Mouse (Mus musculus): ENCODE results near the gene 9130230L23Rik. TPM values are rescaled to one million over a fixed set of nuclear protein-coding genes. Genes with fewer than 3 reads are reported as not detected.

9130230L23Rik gene
- polyA plus RNA-seq, 1 experiment from 2014 or later: not detected

- Histone ChIP-seq H3K9me3 (replicated peaks) (no peaks in the 10 kb centered on the region), H3K4me1 (replicated peaks) (peaks cover 20% of the 10 kb centered on the region), H3K4me2 (no peak overlapping the region), H3K27me3 (no peaks in the 10 kb centered on the region), H3K36me3 (peaks cover 3% of the 10 kb centered on the region; the same call in 1 of the 2 replicates), H3K27ac (no peak overlapping the region), H3K4me3 (replicated peaks) (no peak overlapping the region), H3K9ac (no peak overlapping the region)
- ATAC-seq (ENCODE audit: low read depth): no peak
- 66% methylated on average over 14 of the region's 14 CpGs for WGBS (ENCODE audit: insufficient replicate concordance)
- DNase-seq: no peak
Observed at GRCm38 (mm10) chr5:66034375-66035195, 30.5 kb upstream of the 9130230L23Rik start.

GRCm38 (mm10) chr5:66032826-66033225, 28.7 kb upstream of the 9130230L23Rik start:
- Histone ChIP-seq H3K4me3 (replicated peaks) (no peak overlapping the region), H3K4me2 (no peak overlapping the region), H3K27me3 (no peaks in the 10 kb centered on the region), H3K27ac (no peak overlapping the region), H3K36me3 (peaks cover 3% of the 10 kb centered on the region; the same call in 1 of the 2 replicates), H3K9me3 (replicated peaks) (no peaks in the 10 kb centered on the region), H3K9ac (no peak overlapping the region), H3K4me1 (replicated peaks) (peaks cover 20% of the 10 kb centered on the region)
- 79% methylated on average over 1 of the region's 1 CpGs for WGBS (ENCODE audit: insufficient replicate concordance)
- ATAC-seq (ENCODE audit: low read depth) (no peak), DNase-seq (no peak)

GRCm38 (mm10) chr5:66031699-66032098, 27.6 kb upstream of the 9130230L23Rik start:
- H3K9ac ChIP-seq: no peak overlapping the region
- WGBS (ENCODE audit: insufficient replicate concordance): 25% methylated on average over 5 of the region's 5 CpGs
- H3K4me3 ChIP-seq (replicated peaks): no peak overlapping the region
- peaks cover 20% of the 10 kb centered on the region for H3K4me1 ChIP-seq (replicated peaks)
- H3K9me3 ChIP-seq (replicated peaks): no peaks in the 10 kb centered on the region
- H3K27ac ChIP-seq: no peak overlapping the region
- H3K27me3 ChIP-seq: no peaks in the 10 kb centered on the region
- ATAC-seq (ENCODE audit: low read depth) (peak; percentile 74), DNase-seq (no peak)
- H3K4me2 ChIP-seq: no peak overlapping the region
- peaks cover 9% of the 10 kb centered on the region for H3K36me3 ChIP-seq

- H3K4me1 ChIP-seq (replicated peaks): peaks cover 20% of the 10 kb centered on the region
- no peaks in the 10 kb centered on the region for H3K27me3 ChIP-seq
- ATAC-seq (ENCODE audit: low read depth) (no peak), DNase-seq (no peak)
- no peak overlapping the region for H3K27ac ChIP-seq
- 79% methylated on average over 5 of the region's 5 CpGs for WGBS (ENCODE audit: insufficient replicate concordance)
- no peak overlapping the region for H3K4me2 ChIP-seq
- no peak overlapping the region for H3K9ac ChIP-seq
- H3K4me3 ChIP-seq (replicated peaks): no peak overlapping the region
- peaks cover 21% of the 10 kb centered on the region for H3K36me3 ChIP-seq
- H3K9me3 ChIP-seq (replicated peaks): 0 out of 2 replicates have a peak, but pooled peaks cover 5% of the 10 kb centered on the region
Observed at GRCm38 (mm10) chr5:66028232-66028631, 24.1 kb upstream of the 9130230L23Rik start.

GRCm38 (mm10) chr5:66027206-66027605, 23.1 kb upstream of the 9130230L23Rik start:
- peaks cover 17% of the 10 kb centered on the region for H3K4me1 ChIP-seq (replicated peaks)
- H3K9ac ChIP-seq: no peak overlapping the region
- 0 out of 2 replicates have a peak, but pooled peaks cover 5% of the 10 kb centered on the region for H3K9me3 ChIP-seq (replicated peaks)
- no peak overlapping the region for H3K4me2 ChIP-seq
- DNase-seq: no peak
- no peak for ATAC-seq (ENCODE audit: low read depth)
- H3K4me3 ChIP-seq (replicated peaks): no peak overlapping the region
- H3K27ac ChIP-seq: no peak overlapping the region
- WGBS (ENCODE audit: insufficient replicate concordance): 80% methylated on average over 8 of the region's 8 CpGs
- H3K36me3 ChIP-seq: peaks cover 27% of the 10 kb centered on the region
- H3K27me3 ChIP-seq: no peaks in the 10 kb centered on the region

- Histone ChIP-seq H3K27me3 (no peaks in the 10 kb centered on the region), H3K4me2 (no peak overlapping the region), H3K4me3 (replicated peaks) (no peak overlapping the region), H3K27ac (no peak overlapping the region), H3K4me1 (replicated peaks) (peaks cover 13% of the 10 kb centered on the region), H3K9me3 (replicated peaks) (0 out of 2 replicates have a peak, but pooled peaks cover 5% of the 10 kb centered on the region), H3K9ac (no peak overlapping the region), H3K36me3 (peaks cover 29% of the 10 kb centered on the region)
- no peak for ATAC-seq (ENCODE audit: low read depth)
- DNase-seq: no peak
- WGBS (ENCODE audit: insufficient replicate concordance): 90% methylated on average over 31 of the region's 31 CpGs
Observed at GRCm38 (mm10) chr5:66026796-66027195, 22.7 kb upstream of the 9130230L23Rik start.

- 70% methylated on average over 2 of the region's 2 CpGs for WGBS (ENCODE audit: insufficient replicate concordance)
- no peak overlapping the region for H3K4me2 ChIP-seq
Observed at GRCm38 (mm10) chr5:66015449-66015961, 11.4 kb upstream of the 9130230L23Rik start.

GRCm38 (mm10) chr5:66014437-66014836, 10.4 kb upstream of the 9130230L23Rik start:
- no peak overlapping the region for H3K4me2 ChIP-seq
- DNase-seq: no peak
- ATAC-seq (ENCODE audit: low read depth): no peak
- no peaks in the 10 kb centered on the region for H3K27me3 ChIP-seq
- no peaks in the 10 kb centered on the region for H3K4me1 ChIP-seq (replicated peaks)
- no peaks in the 10 kb centered on the region for H3K9me3 ChIP-seq (replicated peaks)
- peaks cover 5% of the 10 kb centered on the region; the same call in 1 of the 2 replicates for H3K36me3 ChIP-seq
- H3K27ac ChIP-seq: no peak overlapping the region
- no peak overlapping the region for H3K9ac ChIP-seq
- H3K4me3 ChIP-seq (replicated peaks): no peak overlapping the region
- WGBS (ENCODE audit: insufficient replicate concordance): 64% methylated on average over 2 of the region's 2 CpGs

More at GRCm38 (mm10) chr5:66015449-66015961, 11.4 kb upstream of the 9130230L23Rik start:
- Histone ChIP-seq H3K36me3 (peaks cover 10% of the 10 kb centered on the region), H3K9me3 (replicated peaks) (no peaks in the 10 kb centered on the region), H3K27ac (no peak overlapping the region), H3K9ac (no peak overlapping the region), H3K27me3 (no peaks in the 10 kb centered on the region), H3K4me1 (replicated peaks) (no peaks in the 10 kb centered on the region), H3K4me3 (replicated peaks) (no peak overlapping the region)
- DNase-seq (no peak), ATAC-seq (ENCODE audit: low read depth) (no peak)

GRCm38 (mm10) chr5:66013999-66014398, 9.9 kb upstream of the 9130230L23Rik start:
- Histone ChIP-seq H3K4me3 (replicated peaks) (no peak overlapping the region), H3K27ac (no peak overlapping the region), H3K9me3 (replicated peaks) (no peaks in the 10 kb centered on the region), H3K4me2 (no peak overlapping the region), H3K27me3 (no peaks in the 10 kb centered on the region), H3K4me1 (replicated peaks) (no peaks in the 10 kb centered on the region), H3K36me3 (peaks cover under 1% of the 10 kb centered on the region; the same call in 1 of the 2 replicates), H3K9ac (no peak overlapping the region)
- no peak for ATAC-seq (ENCODE audit: low read depth)
- DNase-seq: no peak
- WGBS (ENCODE audit: insufficient replicate concordance): 36% methylated on average over 3 of the region's 3 CpGs

GRCm38 (mm10) chr5:66008245-66008967, 4.3 kb upstream of the 9130230L23Rik start:
- Histone ChIP-seq H3K27me3 (no peaks in the 10 kb centered on the region), H3K9ac (no peak overlapping the region), H3K4me2 (no peak overlapping the region), H3K4me1 (replicated peaks) (peaks cover 13% of the 10 kb centered on the region; the same call in 1 of the 2 replicates), H3K27ac (no peak overlapping the region), H3K36me3 (no peaks in the 10 kb centered on the region), H3K9me3 (replicated peaks) (no peaks in the 10 kb centered on the region), H3K4me3 (replicated peaks) (no peak overlapping the region)
- ATAC-seq (ENCODE audit: low read depth) (no peak), DNase-seq (no peak)
- 66% methylated on average over 15 of the region's 15 CpGs for WGBS (ENCODE audit: insufficient replicate concordance)

GRCm38 (mm10) chr5:66005041-66005678, 1.1 kb upstream of the 9130230L23Rik start:
- H3K4me3 ChIP-seq (replicated peaks): peak overlapping the region; percentile 12; the same call in 1 of the 2 replicates
- no peaks in the 10 kb centered on the region for H3K36me3 ChIP-seq
- no peak overlapping the region for H3K9ac ChIP-seq
- peaks cover 13% of the 10 kb centered on the region; the same call in 1 of the 2 replicates for H3K4me1 ChIP-seq (replicated peaks)
- WGBS (ENCODE audit: insufficient replicate concordance): 21% methylated on average over 16 of the region's 16 CpGs
- peak overlapping the region; percentile 46 for H3K4me2 ChIP-seq
- no peaks in the 10 kb centered on the region for H3K9me3 ChIP-seq (replicated peaks)
- ATAC-seq (ENCODE audit: low read depth) (no peak), DNase-seq (no peak)
- no peaks in the 10 kb centered on the region for H3K27me3 ChIP-seq
- no peak overlapping the region for H3K27ac ChIP-seq

All from liver, embryonic 13.5 days (tissue).